Mouse (Mus musculus): Measurements from ENCODE around the gene Dpagt1. TPM values are rescaled to one million over a fixed set of nuclear protein-coding genes. Genes with fewer than 3 reads are reported as not detected.

Gene Dpagt1
- total and polyA plus RNA-seq, 3 experiments, result 14.9 to 43.5 TPM; not detected in 1

DNA sequence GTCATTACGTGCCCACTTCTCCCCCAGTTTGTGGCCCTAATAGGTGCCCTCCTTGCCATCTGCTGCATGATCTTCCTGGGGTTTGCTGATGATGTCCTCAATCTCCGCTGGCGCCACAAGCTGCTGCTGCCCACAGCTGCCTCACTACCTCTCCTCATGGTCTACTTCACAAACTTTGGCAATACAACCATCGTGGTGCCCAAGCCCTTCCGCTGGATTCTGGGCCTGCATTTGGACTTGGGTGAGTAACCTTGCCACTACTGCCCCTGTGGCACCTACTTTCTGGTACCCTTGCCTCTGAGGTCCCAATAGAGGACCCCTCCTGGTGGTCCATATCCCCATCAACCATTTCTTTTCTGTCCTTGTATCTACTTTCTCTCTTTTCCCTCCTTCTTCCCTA, 2.1 kb downstream of the Dpagt1 start:
- DNase-seq (ENCODE audit: low read depth, low spot score), result no peak
- Histone ChIP-seq H3K9me3 (replicated peaks; ENCODE audit: insufficient read depth, low read length) (no peaks in the 10 kb centered on the region), H3K4me1 (ENCODE audit: control insufficient read depth in 1 of 2, insufficient read depth in 2 of 2, low read length in 2 of 2) (peaks cover 2 to 9% of the 10 kb centered on the region in 2 experiments; a peak in 3 of 4 replicates), H3K27ac (ENCODE audit: control insufficient read depth, low read depth, low read length) (no peak overlapping the region), H3K9ac (ENCODE audit: control insufficient read depth, low read depth, low read length, poor library complexity, severe bottlenecking) (no peak overlapping the region), H3K4me3 (ENCODE audit: control insufficient read depth in 1 of 2, insufficient read depth in 1 of 2, low read depth in 2 of 2, low read length in 2 of 2) (no peak overlapping the region), H3K27me3 (ENCODE audit: control insufficient read depth in 1 of 2, insufficient read depth in 2 of 2, low read length in 2 of 2) (no peaks in the 10 kb centered on the region), H3K36me3 (ENCODE audit: control insufficient read depth in 1 of 2, insufficient read depth in 2 of 2, low read length in 2 of 2) (peaks cover 0 to 3% of the 10 kb centered on the region in 2 experiments; a peak in 1 of 4 replicates), H3K79me2 (ENCODE audit: control insufficient read depth, insufficient read depth, low read length, poor library complexity) (peaks cover 11% of the 10 kb centered on the region; the same call in 1 of the 2 replicates)
- TF ChIP-seq BHLHE40 (IDR thresholded peaks at IDR 0.05; ENCODE audit: borderline replicate concordance, low read depth, low read length) (no peak), E2F4 (IDR thresholded peaks at IDR 0.05; ENCODE audit: borderline replicate concordance, low read depth, low read length) (no peak), HCFC1 (IDR thresholded peaks at IDR 0.05; ENCODE audit: low read depth, low read length) (no peak), MAFK (IDR thresholded peaks at IDR 0.05; ENCODE audit: borderline replicate concordance, low read depth, low read length) (no peak)

DNA sequence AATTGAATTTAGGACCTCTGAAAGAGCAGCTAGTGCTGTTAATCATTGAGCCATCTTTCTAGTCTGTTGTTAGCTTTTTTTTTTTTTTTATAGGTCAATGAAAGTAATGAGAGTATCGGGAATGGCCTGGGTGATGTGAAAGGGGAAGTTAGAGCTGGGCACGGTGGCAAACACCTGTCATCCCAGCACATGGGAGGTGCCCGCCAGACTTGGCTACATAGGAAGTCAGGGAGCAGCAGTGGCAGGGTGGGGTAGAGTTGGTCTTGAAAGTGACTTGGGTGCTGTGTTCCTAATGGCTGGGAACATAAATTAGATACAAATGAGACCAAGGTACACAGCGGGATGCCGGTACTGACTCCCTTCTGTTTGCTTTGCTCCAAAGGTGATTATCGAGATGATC, 4.9 kb downstream of the Dpagt1 start:
- H3K36me3 ChIP-seq (ENCODE audit: control insufficient read depth in 1 of 2, insufficient read depth in 2 of 2, low read length in 2 of 2), result no peaks in the 10 kb centered on the region; a peak in 2 of 4 replicates
- peaks cover 23% of the 10 kb centered on the region for H3K79me2 ChIP-seq (ENCODE audit: control insufficient read depth, insufficient read depth, low read length, poor library complexity)
- H3K9me3 ChIP-seq (replicated peaks; ENCODE audit: insufficient read depth, low read length), result no peaks in the 10 kb centered on the region
- no peak for DNase-seq (ENCODE audit: low read depth, low spot score)
- TF ChIP-seq RAD21 (IDR thresholded peaks at IDR 0.05; ENCODE audit: low read depth, low read length), result no peak
- no peak for TF ChIP-seq POLR2AphosphoS5 (IDR thresholded peaks at IDR 0.05; ENCODE audit: borderline replicate concordance, low read depth, low read length)
- TF ChIP-seq GATA1 (IDR thresholded peaks at IDR 0.05; ENCODE audit: low read depth, low read length), result no peak
- TF ChIP-seq MYC (IDR thresholded peaks at IDR 0.05; ENCODE audit: low read depth, low read length), result no peak
- TF ChIP-seq BHLHE40 (IDR thresholded peaks at IDR 0.05; ENCODE audit: borderline replicate concordance, low read depth, low read length), result no peak
- TF ChIP-seq POLR2AphosphoS2 (IDR thresholded peaks at IDR 0.05; ENCODE audit: low read length), result no peak
- no peak overlapping the region for H3K4me3 ChIP-seq (ENCODE audit: control insufficient read depth in 1 of 2, insufficient read depth in 1 of 2, low read depth in 2 of 2, low read length in 2 of 2)
- H3K4me1 ChIP-seq (ENCODE audit: control insufficient read depth in 1 of 2, insufficient read depth in 2 of 2, low read length in 2 of 2), result peaks cover 0 to 6% of the 10 kb centered on the region in 2 experiments; a peak in 2 of 4 replicates
- H3K9ac ChIP-seq (ENCODE audit: control insufficient read depth, low read depth, low read length, poor library complexity, severe bottlenecking), result no peak overlapping the region
- no peaks in the 10 kb centered on the region for H3K27me3 ChIP-seq (ENCODE audit: control insufficient read depth in 1 of 2, insufficient read depth in 2 of 2, low read length in 2 of 2)
- H3K27ac ChIP-seq (ENCODE audit: control insufficient read depth, low read depth, low read length), result no peak overlapping the region

DNA sequence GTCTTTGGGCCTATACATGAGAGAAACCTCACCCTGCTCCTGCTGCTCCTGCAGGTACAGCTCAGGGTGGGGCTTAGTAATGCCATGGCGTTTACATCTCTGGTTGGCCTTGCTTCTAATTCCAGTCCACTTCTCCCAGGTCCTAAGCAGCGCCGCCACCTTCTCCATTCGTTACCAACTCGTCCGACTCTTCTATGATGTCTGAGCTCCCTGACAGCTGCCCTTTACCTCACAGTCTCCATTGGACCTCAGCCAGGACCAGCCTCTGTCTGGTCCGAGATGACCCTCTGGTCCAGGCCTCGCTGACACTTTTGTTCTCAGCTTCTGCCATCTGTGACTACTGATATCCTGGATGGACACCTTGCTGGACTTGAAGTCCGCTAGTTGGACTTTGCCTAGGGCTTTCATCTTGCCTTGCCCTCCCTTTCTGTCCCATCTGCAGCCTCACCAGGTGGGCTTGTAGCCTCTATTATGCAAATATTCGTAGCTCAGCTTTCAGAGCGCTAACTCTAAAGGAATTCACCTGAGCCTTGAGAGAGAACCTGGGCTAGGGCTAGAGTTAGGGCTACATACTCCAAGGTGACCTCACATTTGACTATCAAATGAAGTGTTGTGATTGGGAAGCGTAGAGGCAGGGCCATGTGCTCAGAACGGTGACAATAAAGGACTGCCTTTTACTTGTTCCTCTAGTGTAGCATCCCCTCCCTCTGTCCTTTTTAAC, 7.3 kb downstream of the Dpagt1 start:
- DNase-seq (ENCODE audit: low read depth, low spot score), result no peak
- Histone ChIP-seq H3K4me3 (ENCODE audit: control insufficient read depth in 1 of 2, insufficient read depth in 1 of 2, low read depth in 2 of 2, low read length in 2 of 2) (no peak overlapping the region), H3K27ac (ENCODE audit: control insufficient read depth, low read depth, low read length) (no peak overlapping the region), H3K9me3 (replicated peaks; ENCODE audit: insufficient read depth, low read length) (no peaks in the 10 kb centered on the region), H3K9ac (ENCODE audit: control insufficient read depth, low read depth, low read length, poor library complexity, severe bottlenecking) (no peak overlapping the region), H3K27me3 (ENCODE audit: control insufficient read depth in 1 of 2, insufficient read depth in 2 of 2, low read length in 2 of 2) (no peaks in the 10 kb centered on the region), H3K36me3 (ENCODE audit: control insufficient read depth in 1 of 2, insufficient read depth in 2 of 2, low read length in 2 of 2) (peaks cover 0 to 6% of the 10 kb centered on the region in 2 experiments; a peak in 3 of 4 replicates), H3K4me1 (ENCODE audit: control insufficient read depth in 1 of 2, insufficient read depth in 2 of 2, low read length in 2 of 2) (peaks cover 0 to 3% of the 10 kb centered on the region in 2 experiments; a peak in 1 of 4 replicates), H3K79me2 (ENCODE audit: control insufficient read depth, insufficient read depth, low read length, poor library complexity) (peaks cover 24% of the 10 kb centered on the region)
- TF ChIP-seq MAX (IDR thresholded peaks at IDR 0.05; ENCODE audit: low read length), result peak; percentile 41; the same call in 1 of the 2 replicates
- no peak for TF ChIP-seq TAL1 (IDR thresholded peaks at IDR 0.05; ENCODE audit: low read length)
